Mouse (Mus musculus): Measurements from ENCODE around the gene Zbtb8os. TPM values are rescaled to one million over a fixed set of nuclear protein-coding genes. Genes with fewer than 3 reads are reported as not detected.

Gene Zbtb8os
- polyA plus RNA-seq, 1 experiment from 2014 or later: 21.3 TPM

- no peaks in the 10 kb centered on the region for H3K9me3 ChIP-seq (ENCODE audit: control insufficient read depth, low read length)
- no peak overlapping the region for H3K4me2 ChIP-seq (ENCODE audit: low read length)
- H3K27me3 ChIP-seq (replicated peaks; ENCODE audit: control insufficient read depth, insufficient read depth, low read length): no peaks in the 10 kb centered on the region
- H3K4me1 ChIP-seq (ENCODE audit: control insufficient read depth, insufficient read depth, low read depth, low read length): no peaks in the 10 kb centered on the region
- H3K36me3 ChIP-seq (ENCODE audit: control insufficient read depth, insufficient read depth, low read length): no peaks in the 10 kb centered on the region
- H3K4me3 ChIP-seq (ENCODE audit: low read length): no peak overlapping the region
- no peak for ATAC-seq
- no peak overlapping the region for H3K27ac ChIP-seq (ENCODE audit: low read depth, low read length)
- WGBS: 61% methylated on average over 1 of the region's 2 CpGs
- no peak overlapping the region for H3K9ac ChIP-seq (ENCODE audit: low read depth, low read length)
Observed at GRCm38 (mm10) chr4:129386989-129387388, 51.5 kb downstream of the Zbtb8os start.

GRCm38 (mm10) chr4:129388404-129388803 is 52.9 kb downstream of the Zbtb8os start:
- no peak for ATAC-seq
- Histone ChIP-seq H3K27ac (ENCODE audit: low read depth, low read length) (no peak overlapping the region), H3K36me3 (ENCODE audit: control insufficient read depth, insufficient read depth, low read length) (no peaks in the 10 kb centered on the region), H3K4me2 (ENCODE audit: low read length) (no peak overlapping the region), H3K27me3 (replicated peaks; ENCODE audit: control insufficient read depth, insufficient read depth, low read length) (no peaks in the 10 kb centered on the region), H3K9me3 (ENCODE audit: control insufficient read depth, low read length) (no peaks in the 10 kb centered on the region), H3K4me1 (ENCODE audit: control insufficient read depth, insufficient read depth, low read depth, low read length) (no peaks in the 10 kb centered on the region), H3K4me3 (ENCODE audit: low read length) (no peak overlapping the region), H3K9ac (ENCODE audit: low read depth, low read length) (no peak overlapping the region)
- WGBS: 50% methylated on average over 5 of the region's 5 CpGs

- no peak overlapping the region for H3K4me2 ChIP-seq (ENCODE audit: low read length)
- H3K9me3 ChIP-seq (ENCODE audit: control insufficient read depth, low read length): no peaks in the 10 kb centered on the region
- no peak overlapping the region for H3K9ac ChIP-seq (ENCODE audit: low read depth, low read length)
- H3K4me3 ChIP-seq (ENCODE audit: low read length): no peak overlapping the region
- no peaks in the 10 kb centered on the region for H3K27me3 ChIP-seq (replicated peaks; ENCODE audit: control insufficient read depth, insufficient read depth, low read length)
- 90% methylated on average over 14 of the region's 14 CpGs for WGBS
- no peaks in the 10 kb centered on the region for H3K4me1 ChIP-seq (ENCODE audit: control insufficient read depth, insufficient read depth, low read depth, low read length)
- no peak overlapping the region for H3K27ac ChIP-seq (ENCODE audit: low read depth, low read length)
- no peak for ATAC-seq
- H3K36me3 ChIP-seq (ENCODE audit: control insufficient read depth, insufficient read depth, low read length): no peaks in the 10 kb centered on the region
Observed at GRCm38 (mm10) chr4:129390216-129390743, 54.8 kb downstream of the Zbtb8os start.

- Histone ChIP-seq H3K27ac (ENCODE audit: low read depth, low read length) (no peak overlapping the region), H3K4me2 (ENCODE audit: low read length) (no peak overlapping the region), H3K4me3 (ENCODE audit: low read length) (no peak overlapping the region), H3K4me1 (ENCODE audit: control insufficient read depth, insufficient read depth, low read depth, low read length) (no peaks in the 10 kb centered on the region), H3K9me3 (ENCODE audit: control insufficient read depth, low read length) (no peaks in the 10 kb centered on the region), H3K36me3 (ENCODE audit: control insufficient read depth, insufficient read depth, low read length) (no peaks in the 10 kb centered on the region), H3K27me3 (replicated peaks; ENCODE audit: control insufficient read depth, insufficient read depth, low read length) (no peaks in the 10 kb centered on the region), H3K9ac (ENCODE audit: low read depth, low read length) (no peak overlapping the region)
- WGBS: 87% methylated on average over 7 of the region's 7 CpGs
- no peak for ATAC-seq
Observed at GRCm38 (mm10) chr4:129390936-129391557, 55.6 kb downstream of the Zbtb8os start.

DNA sequence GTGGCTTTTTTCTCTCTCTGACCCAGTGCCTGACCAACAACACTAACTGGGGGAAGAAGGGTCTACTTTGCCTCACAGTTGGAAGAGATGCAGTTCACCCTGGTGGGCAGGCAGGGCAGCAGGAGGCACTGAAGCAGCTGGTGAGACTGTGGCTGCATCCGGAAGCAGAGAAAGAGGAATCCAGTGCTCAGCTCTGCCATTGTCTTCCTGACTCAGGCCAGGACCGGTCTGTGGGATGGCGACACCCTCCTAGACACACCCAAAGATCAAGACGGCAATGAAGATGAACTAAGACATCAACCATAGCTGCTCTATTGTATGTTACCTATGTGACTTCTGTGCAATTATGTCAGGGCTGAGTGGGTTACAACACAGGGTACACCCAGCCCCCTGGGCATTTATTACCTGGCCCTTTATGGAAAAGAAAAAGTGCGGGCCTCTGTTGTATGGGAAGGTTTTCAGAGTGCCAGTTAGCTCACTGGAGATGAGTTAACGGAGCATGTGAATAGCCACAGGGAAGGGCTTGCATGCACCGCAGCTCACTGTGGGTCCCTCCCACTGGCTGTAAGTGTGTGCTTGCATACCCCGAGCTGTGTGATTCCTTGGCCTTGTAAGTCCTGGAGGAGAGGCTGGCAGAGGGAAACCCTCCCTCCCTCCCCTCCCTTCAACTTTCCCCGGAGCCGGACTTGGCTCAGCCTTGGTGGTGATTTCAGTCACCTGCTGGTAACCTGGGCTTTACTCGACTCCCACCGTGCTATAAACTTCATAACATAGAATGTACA is 58.8 kb downstream of the Zbtb8os start:
- H3K36me3 ChIP-seq (ENCODE audit: control insufficient read depth, insufficient read depth, low read length): no peaks in the 10 kb centered on the region
- H3K9ac ChIP-seq (ENCODE audit: low read depth, low read length): no peak overlapping the region
- no peak for ATAC-seq
- 40% methylated on average over 12 of the region's 12 CpGs for WGBS
- H3K9me3 ChIP-seq (ENCODE audit: control insufficient read depth, low read length): no peaks in the 10 kb centered on the region
- H3K4me2 ChIP-seq (ENCODE audit: low read length): no peak overlapping the region
- no peaks in the 10 kb centered on the region for H3K27me3 ChIP-seq (replicated peaks; ENCODE audit: control insufficient read depth, insufficient read depth, low read length)
- H3K4me1 ChIP-seq (ENCODE audit: control insufficient read depth, insufficient read depth, low read depth, low read length): no peaks in the 10 kb centered on the region
- no peak overlapping the region for H3K4me3 ChIP-seq (ENCODE audit: low read length)
- no peak overlapping the region for H3K27ac ChIP-seq (ENCODE audit: low read depth, low read length)

GRCm38 (mm10) chr4:129396960-129397359 is 61.5 kb downstream of the Zbtb8os start:
- H3K27me3 ChIP-seq (replicated peaks; ENCODE audit: control insufficient read depth, insufficient read depth, low read length): no peaks in the 10 kb centered on the region
- H3K4me1 ChIP-seq (ENCODE audit: control insufficient read depth, insufficient read depth, low read depth, low read length): no peaks in the 10 kb centered on the region
- no peak for ATAC-seq
- H3K4me2 ChIP-seq (ENCODE audit: low read length): no peak overlapping the region
- H3K9me3 ChIP-seq (ENCODE audit: control insufficient read depth, low read length): no peaks in the 10 kb centered on the region
- no peak overlapping the region for H3K27ac ChIP-seq (ENCODE audit: low read depth, low read length)
- H3K4me3 ChIP-seq (ENCODE audit: low read length): no peak overlapping the region
- H3K36me3 ChIP-seq (ENCODE audit: control insufficient read depth, insufficient read depth, low read length): no peaks in the 10 kb centered on the region
- no peak overlapping the region for H3K9ac ChIP-seq (ENCODE audit: low read depth, low read length)
- WGBS: 81% methylated on average over 3 of the region's 3 CpGs

DNA sequence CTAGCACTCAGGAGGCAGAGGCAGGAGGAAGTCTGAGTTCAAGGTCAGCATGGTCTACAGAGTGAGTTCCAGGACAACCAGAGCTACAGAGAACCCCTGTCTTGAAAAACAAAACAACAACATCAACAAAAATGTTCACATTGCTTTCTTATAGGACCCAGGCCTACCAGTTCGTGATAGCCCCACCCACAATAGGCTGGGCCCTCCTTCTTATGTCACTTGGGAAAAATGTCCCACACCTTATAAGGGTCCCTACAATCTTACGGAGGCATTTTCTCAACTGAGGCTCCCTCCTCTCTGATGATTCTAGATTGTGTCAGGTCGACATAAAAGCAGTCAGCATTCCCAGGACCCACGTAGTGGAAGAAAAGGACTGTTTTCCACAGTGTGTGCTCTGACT is 64.3 kb downstream of the Zbtb8os start:
- Histone ChIP-seq H3K4me2 (ENCODE audit: low read length) (no peak overlapping the region), H3K36me3 (ENCODE audit: control insufficient read depth, insufficient read depth, low read length) (no peaks in the 10 kb centered on the region), H3K4me3 (ENCODE audit: low read length) (no peak overlapping the region), H3K27me3 (replicated peaks; ENCODE audit: control insufficient read depth, insufficient read depth, low read length) (no peaks in the 10 kb centered on the region), H3K9me3 (ENCODE audit: control insufficient read depth, low read length) (no peaks in the 10 kb centered on the region), H3K4me1 (ENCODE audit: control insufficient read depth, insufficient read depth, low read depth, low read length) (no peaks in the 10 kb centered on the region), H3K9ac (ENCODE audit: low read depth, low read length) (no peak overlapping the region), H3K27ac (ENCODE audit: low read depth, low read length) (no peak overlapping the region)
- WGBS: 78% methylated on average over 4 of the region's 4 CpGs
- ATAC-seq: no peak

Other genes with a start within 250 kb of the Zbtb8os start
- 0.16 and 0.20 TPM in 2 replicates for gene Tmem54, start 230.1 kb upstream of the Zbtb8os start, polyA plus RNA-seq (2015; fragmentation: Nextera tagmentation; extraction: Ambion mirVana)
- gene Hpca, start 213.7 kb upstream of the Zbtb8os start, polyA plus RNA-seq (2015; fragmentation: Nextera tagmentation; extraction: Ambion mirVana): 168 and 199 TPM in 2 replicates
- gene Fndc5, start 198.7 kb upstream of the Zbtb8os start, polyA plus RNA-seq (2015; fragmentation: Nextera tagmentation; extraction: Ambion mirVana): 10.7 and 11.6 TPM in 2 replicates
- 19.1 and 21.6 TPM in 2 replicates for gene S100pbp, start 146.0 kb upstream of the Zbtb8os start, polyA plus RNA-seq (2015; fragmentation: Nextera tagmentation; extraction: Ambion mirVana)
- 108 and 112 TPM in 2 replicates for gene Yars, start 145.9 kb upstream of the Zbtb8os start, polyA plus RNA-seq (2015; fragmentation: Nextera tagmentation; extraction: Ambion mirVana)
- gene C77080, start 74.3 kb upstream of the Zbtb8os start, polyA plus RNA-seq (2015; fragmentation: Nextera tagmentation; extraction: Ambion mirVana): 7.0 and 10.8 TPM in 2 replicates
- 1.7 and 1.9 TPM in 2 replicates for gene Sync, start 48.1 kb upstream of the Zbtb8os start, polyA plus RNA-seq (2015; fragmentation: Nextera tagmentation; extraction: Ambion mirVana)
- 238 and 242 TPM in 2 replicates for gene Rbbp4, start 325 bp upstream of the Zbtb8os start, polyA plus RNA-seq (2015; fragmentation: Nextera tagmentation; extraction: Ambion mirVana)
- gene Zbtb8a, start 42.4 kb downstream of the Zbtb8os start, polyA plus RNA-seq (2015; fragmentation: Nextera tagmentation; extraction: Ambion mirVana): 21.7 and 22.0 TPM in 2 replicates
- gene Zbtb8b, start 105.2 kb downstream of the Zbtb8os start, polyA plus RNA-seq (2015; fragmentation: Nextera tagmentation; extraction: Ambion mirVana): 18.0 and 19.2 TPM in 2 replicates
- 34.6 and 37.4 TPM in 2 replicates for gene Bsdc1, start 125.9 kb downstream of the Zbtb8os start, polyA plus RNA-seq (2015; fragmentation: Nextera tagmentation; extraction: Ambion mirVana)
- gene Tssk3, start 155.3 kb downstream of the Zbtb8os start, polyA plus RNA-seq (2015; fragmentation: Nextera tagmentation; extraction: Ambion mirVana): 0.72 and 0.79 TPM in 2 replicates
- 0.81 and 1.4 TPM in 2 replicates for gene Fam229a, start 155.5 kb downstream of the Zbtb8os start, polyA plus RNA-seq (2015; fragmentation: Nextera tagmentation; extraction: Ambion mirVana)
- 1,546 and 1,575 TPM in 2 replicates for gene Marcksl1, start 177.9 kb downstream of the Zbtb8os start, polyA plus RNA-seq (2015; fragmentation: Nextera tagmentation; extraction: Ambion mirVana)
- gene Hdac1, start 207.0 kb downstream of the Zbtb8os start, polyA plus RNA-seq (2015; fragmentation: Nextera tagmentation; extraction: Ambion mirVana): 80.5 and 90.0 TPM in 2 replicates
- gene Lck, start 237.9 kb downstream of the Zbtb8os start, polyA plus RNA-seq (2015; fragmentation: Nextera tagmentation; extraction: Ambion mirVana): 13.5 and 13.9 TPM in 2 replicates
- 0.35 and 0.58 TPM in 2 replicates for gene Fam167b, start 242.9 kb downstream of the Zbtb8os start, polyA plus RNA-seq (2015; fragmentation: Nextera tagmentation; extraction: Ambion mirVana)